Mouse (Mus musculus): ENCODE results near the gene Fos.
"Not testable (repeated sequence)": the region's sequence is repeated elsewhere in the genome, so short reads cannot be mapped to it uniquely, and the experiment has no call there.

Gene Fos

GRCm38 (mm10) chr12:85523421-85524192, 49.9 kb downstream of the Fos start:
- DNase-seq (ENCODE audit: low spot score) = no peak

- no peak for DNase-seq (ENCODE audit: low spot score)
Measured at GRCm38 (mm10) chr12:85524193-85524858, 50.6 kb downstream of the Fos start.

- DNase-seq (ENCODE audit: low spot score) = not testable (repeated sequence)
Measured at GRCm38 (mm10) chr12:85524859-85525495, 51.3 kb downstream of the Fos start.

Measured in ovary, postnatal 10 days (tissue).